Mouse (Mus musculus) CH12.LX (cell line): Measurements from ENCODE around the gene Gapdhs.

Experiments
- CTCF ChIP-seq, 2 experiments: IDR thresholded peaks in 1 of 2; conservative IDR thresholded peaks in 1 of 2; 2 replicates each; pipeline ENCODE4 v1.5.1; 2011 to 2012; ENCODE audit warnings: low read depth in 2 of 2, low read length in 2 of 2, improper control_type of control experiment in 1 of 2, inconsistent platforms in 1 of 2, mild to moderate bottlenecking in 1 of 2, moderate library complexity in 1 of 2
- EP300 ChIP-seq: IDR thresholded peaks from 2 replicates; pipeline ENCODE4 v1.6.1; 2011; ENCODE audit warnings: low read length, improper control_type of control experiment
- GABPA ChIP-seq: IDR thresholded peaks from 2 replicates; pipeline ENCODE4 v1.6.1; 2012; ENCODE audit warnings: low read depth, low read length, improper control_type of control experiment, inconsistent platforms; ENCODE audit not compliant: insufficient replicate concordance
- KAT2A ChIP-seq: IDR thresholded peaks from 2 replicates; pipeline ENCODE4 v1.6.1; 2012; ENCODE audit warnings: low read length, improper control_type of control experiment, inconsistent platforms; ENCODE audit not compliant: insufficient replicate concordance
- MXI1 ChIP-seq: IDR thresholded peaks from 2 replicates; pipeline ENCODE4 v1.6.1; 2011; ENCODE audit warnings: mild to moderate bottlenecking, low read depth, low read length, improper control_type of control experiment
- MYC ChIP-seq: IDR thresholded peaks from 2 replicates; pipeline ENCODE4 v1.6.1; 2011; ENCODE audit warnings: low read depth, mild to moderate bottlenecking, improper control_type of control experiment, low read length
- POLR2A ChIP-seq: IDR thresholded peaks from 2 replicates; pipeline ENCODE4 v1.6.1; 2011; ENCODE audit warnings: low read depth, mild to moderate bottlenecking, improper control_type of control experiment, low read length
- TCF12 ChIP-seq: IDR thresholded peaks from 2 replicates; pipeline ENCODE4 v1.6.1; 2014; ENCODE audit warnings: low read depth, mild to moderate bottlenecking, inconsistent platforms, low read length, improper control_type of control experiment
- USF1 ChIP-seq: IDR thresholded peaks from 2 replicates; pipeline ENCODE4 v1.6.1; 2014; ENCODE audit warnings: low read depth, mild to moderate bottlenecking, inconsistent platforms, low read length, improper control_type of control experiment

DNA sequence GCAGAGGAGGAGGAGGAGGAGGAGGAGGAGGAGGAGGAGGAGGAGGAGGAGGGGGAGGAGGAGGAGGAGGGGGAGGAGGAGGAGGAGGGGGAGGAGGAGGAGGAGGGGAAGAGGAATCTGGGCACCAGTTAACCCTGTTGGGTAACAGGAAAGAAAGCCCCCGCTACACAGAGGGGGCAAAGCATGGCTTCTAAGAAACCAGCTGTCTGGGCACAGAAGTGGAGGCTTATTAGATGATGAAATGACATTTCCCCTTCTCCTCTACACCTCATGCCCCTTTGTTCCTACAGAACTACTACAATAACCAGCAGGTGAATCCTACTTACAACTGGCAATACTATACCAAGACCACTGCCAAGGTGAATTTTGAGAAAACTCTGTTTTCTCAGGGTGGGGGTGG is 34.4 kb upstream of the Gapdhs start:
- TF ChIP-seq MYC (no peak), MXI1 (no peak), CTCF (conservative IDR thresholded peaks at IDR 0.05 in 1 of 2, IDR thresholded peaks at IDR 0.05 in 1 of 2; ENCODE audit: low read depth in 2 of 2, low read length in 2 of 2) (no peak), GABPA (no peak), TCF12 (no peak), USF1 (no peak), EP300 (no peak), KAT2A (no peak), POLR2A (no peak)
